Mouse (Mus musculus) G1E (cell line): ENCODE results near the gene Celf1. TPM values are rescaled to one million over a fixed set of nuclear protein-coding genes. Genes with fewer than 3 reads are reported as not detected.
A peak's percentile ranks its signal among the peaks of the same experiment; 100 is the strongest.

Source experiments
- ATAC-seq: 2 replicates; pipeline ENCODE4 v1.8.0; 2016; ENCODE audit warnings: mild to moderate bottlenecking; ENCODE audit not compliant: insufficient number of reproducible peaks, poor library complexity, low FRiP score, severe bottlenecking; ENCODE audit errors: extremely low read depth
- DNase-seq: peaks from one replicate; pipeline ENCODE4 v3.0.0; 2012; ENCODE audit warnings: low spot score
- H3K27me3 ChIP-seq: 2 replicates; pipeline ENCODE4 v1.6.1; 2012; ENCODE audit warnings: mild to moderate bottlenecking, low read length, inconsistent platforms; ENCODE audit not compliant: insufficient read depth
- H3K36me3 ChIP-seq: replicated peaks from 2 replicates; pipeline ENCODE3; 2012; ENCODE audit warnings: mild to moderate bottlenecking, inconsistent platforms
- H3K4me1 ChIP-seq: 2 replicates; pipeline ENCODE4 v1.6.1; 2012; ENCODE audit warnings: low read depth, low read length, inconsistent platforms, mixed read lengths; ENCODE audit not compliant: insufficient read depth
- H3K4me3 ChIP-seq: 2 replicates; pipeline ENCODE4 v1.5.1; 2012; ENCODE audit warnings: low read depth, mild to moderate bottlenecking, inconsistent platforms, low read length, moderate library complexity, mixed read lengths
- H3K9me3 ChIP-seq: replicated peaks from 2 replicates; pipeline ENCODE4 v1.6.1; 2012; ENCODE audit warnings: inconsistent platforms
- CTCF ChIP-seq: IDR thresholded peaks from 2 replicates; pipeline ENCODE4 v1.5.1; 2012; ENCODE audit warnings: low read depth, low read length, inconsistent platforms, mixed read lengths
- GATA1 ChIP-seq: IDR thresholded peaks from 2 replicates; pipeline ENCODE4 v1.6.1; 2012; ENCODE audit warnings: borderline replicate concordance, low read length, inconsistent platforms, mixed read lengths
- GATA2 ChIP-seq: IDR thresholded peaks from 2 replicates; pipeline ENCODE4 v1.6.1; 2012; ENCODE audit warnings: low read depth, low read length, inconsistent platforms, borderline replicate concordance
- POLR2AphosphoS5 ChIP-seq: IDR thresholded peaks from 2 replicates; pipeline ENCODE4 v1.6.1; 2012; ENCODE audit warnings: low read depth, low read length, inconsistent platforms; ENCODE audit not compliant: insufficient replicate concordance
- TAL1 ChIP-seq: conservative IDR thresholded peaks from 2 replicates; pipeline ENCODE4 v1.6.1; 2012; ENCODE audit warnings: low read depth, low read length, inconsistent platforms, mixed read lengths
- polyA plus RNA-seq: library from polyadenylated mRNA; stranded (reverse); fragments of >175 nt; gene quantifications from 2 replicates; pipeline ENCODE4 v1.2.3, GENCODE M21; 2012
- total RNA-seq, 2 experiments: library from RNA; stranded (forward) in 1 of 2; stranded (reverse) in 1 of 2; fragments of 200-1000 nt in 1 of 2; fragments of >200 nt in 1 of 2; fragmentation: Nextera tagmentation in 1 of 2; gene quantifications; 2 replicates each; pipeline ENCODE4 v1.2.3; 2014 to 2017

Celf1 gene
- total and polyA plus RNA-seq, 3 experiments = 66.2 to 97.1 (median 67.0) TPM

DNA sequence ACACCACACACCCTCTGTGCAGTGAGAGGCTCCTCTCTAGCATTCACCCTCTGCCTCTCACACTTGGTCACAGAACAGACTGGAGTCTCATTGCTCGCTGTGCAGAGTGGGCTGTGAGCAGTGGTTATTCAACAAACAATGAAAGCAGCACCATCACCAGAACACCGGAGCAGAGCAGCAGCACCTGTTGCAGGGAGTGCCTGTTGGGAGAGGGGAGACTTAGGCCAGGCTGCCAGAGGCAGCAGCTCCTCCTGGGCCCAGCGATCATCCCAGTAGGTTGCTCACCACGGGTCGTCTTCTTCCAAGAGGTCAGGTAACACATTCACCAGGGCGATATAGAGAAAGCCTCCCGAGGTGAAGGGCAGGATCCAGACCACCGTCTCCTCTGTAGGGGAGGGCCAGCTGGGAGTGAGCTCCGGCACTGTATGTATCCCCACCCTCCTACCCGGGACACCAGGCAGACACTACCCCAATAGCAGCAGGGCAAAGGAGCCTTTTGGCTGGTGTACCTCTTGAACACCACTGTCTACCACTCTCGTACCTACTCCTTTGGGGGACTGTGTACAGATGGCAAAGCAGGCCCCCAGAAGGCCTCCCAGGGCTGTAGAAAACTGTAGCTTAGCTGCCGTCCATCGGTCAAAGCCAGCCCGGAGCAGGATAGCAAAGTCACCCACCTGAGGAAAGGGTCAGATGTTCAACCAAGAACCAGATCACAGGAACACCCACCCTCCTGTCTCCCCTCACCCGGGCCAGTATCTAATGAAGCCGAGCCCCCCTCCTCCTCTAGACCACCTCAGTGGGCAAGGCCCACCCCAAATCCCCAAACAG is 122.8 kb downstream of the Celf1 start:
- Histone ChIP-seq H3K4me3 (no peak overlapping the region), H3K4me1 (peaks cover 55% of the 10 kb centered on the region), H3K36me3 (peaks cover 94% of the 10 kb centered on the region), H3K9me3 (no peaks in the 10 kb centered on the region), H3K27me3 (no peaks in the 10 kb centered on the region)
- no peak for DNase-seq
- ATAC-seq = no peak
- no peak for TF ChIP-seq GATA1
- no peak for TF ChIP-seq GATA2
- TF ChIP-seq TAL1 = no peak
- TF ChIP-seq CTCF = no peak
- no peak for TF ChIP-seq POLR2AphosphoS5

DNA sequence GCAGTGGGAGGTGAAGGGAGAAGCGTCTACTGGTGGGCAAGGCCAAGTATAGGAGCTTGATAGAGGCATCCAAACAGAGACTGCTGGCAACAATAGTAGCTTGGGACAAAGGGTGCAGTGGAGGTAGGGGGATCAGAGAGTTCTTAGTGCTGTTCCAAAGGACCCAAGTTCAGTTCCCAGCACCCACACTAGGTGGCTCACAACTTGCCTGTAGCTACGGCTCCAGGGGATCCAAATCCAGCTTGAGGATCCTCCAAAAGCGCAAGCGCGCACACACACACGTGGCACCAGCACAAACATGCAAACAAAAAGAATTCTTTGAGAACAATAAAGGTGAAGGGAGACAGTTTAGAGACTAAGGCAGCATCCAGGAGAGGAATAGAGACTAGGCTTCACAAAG is 124.0 kb downstream of the Celf1 start:
- Histone ChIP-seq H3K36me3 (peaks cover 91% of the 10 kb centered on the region), H3K27me3 (no peaks in the 10 kb centered on the region), H3K4me3 (no peak overlapping the region), H3K4me1 (peaks cover 56% of the 10 kb centered on the region), H3K9me3 (no peaks in the 10 kb centered on the region)
- DNase-seq = no peak
- TF ChIP-seq CTCF (no peak), POLR2AphosphoS5 (no peak), GATA1 (no peak), GATA2 (no peak), TAL1 (no peak)
- no peak for ATAC-seq

DNA sequence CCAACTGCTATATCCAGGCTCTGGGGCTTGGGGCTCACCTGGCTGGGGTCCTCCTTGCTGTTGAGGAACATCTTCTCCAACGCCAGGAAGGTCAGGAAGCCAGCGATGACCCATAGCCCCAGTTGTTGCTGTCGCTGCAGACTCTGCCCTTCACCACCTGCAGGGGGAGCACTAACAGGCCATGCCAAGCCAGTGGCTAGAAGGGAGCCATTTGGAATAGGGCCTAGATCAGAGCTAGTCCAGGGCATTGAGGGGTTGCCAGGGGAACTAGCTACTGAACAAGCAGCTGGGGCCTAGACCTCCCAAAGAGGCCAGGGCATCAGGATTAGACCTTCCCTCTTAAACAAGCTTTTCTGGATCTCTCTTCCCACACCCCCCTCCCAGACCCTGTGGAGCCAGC is 125.4 kb downstream of the Celf1 start:
- DNase-seq = peak; percentile 36
- Histone ChIP-seq H3K4me1 (peaks cover 51% of the 10 kb centered on the region), H3K36me3 (peaks cover 78% of the 10 kb centered on the region), H3K27me3 (no peaks in the 10 kb centered on the region), H3K4me3 (no peak overlapping the region), H3K9me3 (no peaks in the 10 kb centered on the region)
- no peak for ATAC-seq
- no peak for TF ChIP-seq GATA2
- no peak for TF ChIP-seq POLR2AphosphoS5
- TF ChIP-seq CTCF = peak; percentile 82
- TF ChIP-seq GATA1 = no peak
- TF ChIP-seq TAL1 = no peak

DNA sequence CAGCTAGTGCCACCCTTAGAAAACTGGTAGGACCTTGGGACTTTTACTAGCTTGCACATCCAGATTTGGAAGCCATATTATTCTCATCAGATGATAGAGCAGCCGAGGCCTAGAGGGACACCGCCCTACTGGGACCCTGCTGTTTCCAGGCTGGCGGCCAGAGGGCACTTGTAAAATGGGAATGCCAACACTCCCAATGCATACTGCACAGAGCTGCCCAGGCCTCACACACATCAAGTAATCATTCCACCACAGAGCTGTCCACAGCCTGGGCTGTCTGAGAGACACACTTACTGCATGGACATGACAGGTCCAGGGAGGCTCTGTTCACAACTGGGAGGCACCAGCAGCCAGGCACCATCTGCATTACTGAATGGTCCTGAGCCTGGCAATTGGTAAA is 126.3 kb downstream of the Celf1 start:
- no peak overlapping the region for H3K4me3 ChIP-seq
- H3K36me3 ChIP-seq = peaks cover 69% of the 10 kb centered on the region
- H3K27me3 ChIP-seq = no peaks in the 10 kb centered on the region
- DNase-seq = no peak
- no peak for TF ChIP-seq POLR2AphosphoS5
- TF ChIP-seq CTCF = no peak
- TF ChIP-seq GATA1 = no peak
- no peak for TF ChIP-seq GATA2
- TF ChIP-seq TAL1 = no peak
- ATAC-seq = no peak
- H3K4me1 ChIP-seq = peaks cover 50% of the 10 kb centered on the region
- no peaks in the 10 kb centered on the region for H3K9me3 ChIP-seq

DNA sequence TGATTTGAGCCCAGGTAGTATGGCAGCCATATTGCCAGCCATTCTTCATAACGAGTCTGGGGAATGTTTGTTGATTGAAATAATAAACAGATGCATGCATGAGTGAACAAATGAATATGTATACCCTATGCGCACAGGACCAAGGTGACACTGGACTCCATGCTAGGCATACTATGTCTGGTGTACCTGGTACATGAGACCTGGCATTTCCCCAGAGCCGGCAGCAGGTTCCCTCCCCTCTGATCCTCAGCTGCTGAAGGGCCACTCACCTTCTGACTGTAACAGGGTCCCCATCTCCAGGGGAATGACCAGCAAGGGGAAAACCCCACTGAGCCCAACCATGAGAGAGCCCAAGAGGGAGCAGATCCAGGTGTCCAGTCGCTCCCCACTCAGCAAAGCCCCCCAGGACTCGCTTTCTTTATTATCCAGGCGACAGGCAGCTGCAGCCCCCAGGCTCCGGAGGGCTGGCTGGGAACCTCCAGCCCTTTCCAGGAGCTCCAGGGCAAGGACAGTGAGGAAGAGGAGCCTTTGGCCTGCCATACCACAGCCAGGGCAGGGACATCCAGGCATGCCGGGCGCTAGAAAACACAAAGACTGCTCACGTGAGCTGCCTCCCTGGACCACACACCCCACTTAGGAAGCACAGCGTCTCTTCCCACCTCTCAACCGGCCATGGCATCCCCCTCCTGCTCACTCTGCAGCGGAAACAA is 128.1 kb downstream of the Celf1 start:
- Histone ChIP-seq H3K27me3 (no peaks in the 10 kb centered on the region), H3K9me3 (no peaks in the 10 kb centered on the region), H3K4me3 (peak overlapping the region; percentile 34; the same call in 1 of the 2 replicates), H3K36me3 (peaks cover 50% of the 10 kb centered on the region), H3K4me1 (peaks cover 47% of the 10 kb centered on the region)
- DNase-seq (no peak), ATAC-seq (no peak)
- TF ChIP-seq GATA1 (no peak), CTCF (no peak), GATA2 (no peak), POLR2AphosphoS5 (no peak), TAL1 (no peak)

DNA sequence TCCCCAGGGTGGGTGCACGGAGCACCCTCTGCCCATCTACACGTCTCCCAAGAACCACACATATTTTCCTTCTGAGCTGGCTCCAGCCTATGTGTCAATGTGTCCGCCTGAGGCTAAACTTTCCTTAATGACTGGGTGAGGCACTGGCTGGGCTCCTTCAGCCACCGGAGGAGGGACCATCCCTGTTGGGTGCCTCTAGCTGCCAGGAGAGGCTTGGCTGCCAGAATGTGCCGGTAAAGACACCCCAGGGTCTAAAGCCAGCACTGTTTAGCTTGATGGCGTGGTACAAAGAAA is 128.6 kb downstream of the Celf1 start:
- ATAC-seq (no peak), DNase-seq (no peak)
- Histone ChIP-seq H3K9me3 (no peaks in the 10 kb centered on the region), H3K36me3 (peaks cover 45% of the 10 kb centered on the region), H3K4me3 (peak overlapping the region; percentile 34; the same call in 1 of the 2 replicates), H3K4me1 (peaks cover 46% of the 10 kb centered on the region), H3K27me3 (no peaks in the 10 kb centered on the region)
- TF ChIP-seq GATA2 (no peak), CTCF (no peak), GATA1 (no peak), TAL1 (no peak), POLR2AphosphoS5 (no peak)

Other genes starting within 250 kb of the Celf1 start
- gene Fnbp4, start 195.0 kb upstream of the Celf1 start, total RNA-seq (2014; fragmentation: Nextera tagmentation) = 146 and 173 TPM in 2 replicates
- 131 and 156 TPM in 2 replicates for gene Fnbp4, start 195.0 kb upstream of the Celf1 start, total RNA-seq (2017)
- gene Fnbp4, start 195.0 kb upstream of the Celf1 start, polyA plus RNA-seq = 61.1 and 64.5 TPM in 2 replicates
- not detected in 2 replicates for gene Agbl2, start 157.7 kb upstream of the Celf1 start, total RNA-seq (2014; fragmentation: Nextera tagmentation)
- gene Agbl2, start 157.7 kb upstream of the Celf1 start, total RNA-seq (2017) = 0.11 TPM in 1 of 2 replicates, not detected in the other
- not detected in 2 replicates for gene Agbl2, start 157.7 kb upstream of the Celf1 start, polyA plus RNA-seq
- gene Mtch2, start 93.2 kb upstream of the Celf1 start, total RNA-seq (2014; fragmentation: Nextera tagmentation) = 142 and 174 TPM in 2 replicates
- gene Mtch2, start 93.2 kb upstream of the Celf1 start, total RNA-seq (2017) = 226 and 233 TPM in 2 replicates
- gene Mtch2, start 93.2 kb upstream of the Celf1 start, polyA plus RNA-seq = 11.3 and 11.8 TPM in 2 replicates
- gene C1qtnf4, start 54.5 kb upstream of the Celf1 start, total RNA-seq (2014; fragmentation: Nextera tagmentation) = not detected in 2 replicates
- 0.16 TPM in 1 of 2 replicates, not detected in the other for gene C1qtnf4, start 54.5 kb upstream of the Celf1 start, total RNA-seq (2017)
- gene C1qtnf4, start 54.5 kb upstream of the Celf1 start, polyA plus RNA-seq = not detected in 2 replicates
- gene Kbtbd4, start 35.6 kb upstream of the Celf1 start, total RNA-seq (2014; fragmentation: Nextera tagmentation) = 18.2 and 21.4 TPM in 2 replicates
- gene Kbtbd4, start 35.6 kb upstream of the Celf1 start, total RNA-seq (2017) = 31.8 and 35.5 TPM in 2 replicates
- gene Kbtbd4, start 35.6 kb upstream of the Celf1 start, polyA plus RNA-seq = 4.0 and 6.6 TPM in 2 replicates
- gene Ndufs3, start 35.6 kb upstream of the Celf1 start, total RNA-seq (2014; fragmentation: Nextera tagmentation) = 106 and 132 TPM in 2 replicates
- gene Ndufs3, start 35.6 kb upstream of the Celf1 start, total RNA-seq (2017) = 131 and 165 TPM in 2 replicates
- 86.8 and 94.6 TPM in 2 replicates for gene Ndufs3, start 35.6 kb upstream of the Celf1 start, polyA plus RNA-seq
- gene Rapsn, start 95.2 kb downstream of the Celf1 start, total RNA-seq (2014; fragmentation: Nextera tagmentation) = 1.8 TPM in 1 of 2 replicates, not detected in the other
- 3.4 and 4.4 TPM in 2 replicates for gene Rapsn, start 95.2 kb downstream of the Celf1 start, total RNA-seq (2017)
- 2.3 and 3.7 TPM in 2 replicates for gene Rapsn, start 95.2 kb downstream of the Celf1 start, polyA plus RNA-seq
- gene Psmc3, start 113.6 kb downstream of the Celf1 start, total RNA-seq (2014; fragmentation: Nextera tagmentation) = 109 and 141 TPM in 2 replicates
- gene Psmc3, start 113.6 kb downstream of the Celf1 start, total RNA-seq (2017) = 280 and 333 TPM in 2 replicates
- gene Psmc3, start 113.6 kb downstream of the Celf1 start, polyA plus RNA-seq = 151 and 165 TPM in 2 replicates
- gene Slc39a13, start 130.0 kb downstream of the Celf1 start, total RNA-seq (2014; fragmentation: Nextera tagmentation) = 23.6 and 24.9 TPM in 2 replicates
- gene Slc39a13, start 130.0 kb downstream of the Celf1 start, total RNA-seq (2017) = 8.6 and 12.7 TPM in 2 replicates
- 12.1 and 13.6 TPM in 2 replicates for gene Slc39a13, start 130.0 kb downstream of the Celf1 start, polyA plus RNA-seq
- gene Spi1, start 142.0 kb downstream of the Celf1 start, total RNA-seq (2014; fragmentation: Nextera tagmentation) = 79.8 and 99.2 TPM in 2 replicates
- gene Spi1, start 142.0 kb downstream of the Celf1 start, total RNA-seq (2017) = 23.5 and 25.4 TPM in 2 replicates
- gene Spi1, start 142.0 kb downstream of the Celf1 start, polyA plus RNA-seq = 135 and 138 TPM in 2 replicates
- gene Mybpc3, start 177.8 kb downstream of the Celf1 start, total RNA-seq (2014; fragmentation: Nextera tagmentation) = not detected in 2 replicates
- gene Mybpc3, start 177.8 kb downstream of the Celf1 start, total RNA-seq (2017) = under 0.01 TPM in 1 of 2 replicates, not detected in the other
- not detected in 2 replicates for gene Mybpc3, start 177.8 kb downstream of the Celf1 start, polyA plus RNA-seq
- gene Madd, start 243.5 kb downstream of the Celf1 start, total RNA-seq (2014; fragmentation: Nextera tagmentation) = 26.7 and 33.2 TPM in 2 replicates
- gene Madd, start 243.5 kb downstream of the Celf1 start, total RNA-seq (2017) = 18.0 and 22.5 TPM in 2 replicates
- gene Madd, start 243.5 kb downstream of the Celf1 start, polyA plus RNA-seq = 8.2 and 10.4 TPM in 2 replicates